Mouse (Mus musculus) heart, adult 10 weeks (tissue): ENCODE results near the gene Exosc5. TPM values are rescaled to one million over a fixed set of nuclear protein-coding genes. Genes with fewer than 3 reads are reported as not detected.

Experiments used
- polyA plus RNA-seq: library from polyadenylated mRNA; stranded (reverse); fragments of 350-450 nt; fragmentation: Illumina TruSeq; extraction: RNeasy Lipid Tissue Mini Kit (QIAGEN cat#74804); gene quantifications from one replicate; pipeline ENCODE4 v1.2.3, GENCODE M21; 2014; ENCODE audit warnings: low read depth, low replicate concordance

Exosc5 gene
- polyA plus RNA-seq: 14.5 TPM

DNA sequence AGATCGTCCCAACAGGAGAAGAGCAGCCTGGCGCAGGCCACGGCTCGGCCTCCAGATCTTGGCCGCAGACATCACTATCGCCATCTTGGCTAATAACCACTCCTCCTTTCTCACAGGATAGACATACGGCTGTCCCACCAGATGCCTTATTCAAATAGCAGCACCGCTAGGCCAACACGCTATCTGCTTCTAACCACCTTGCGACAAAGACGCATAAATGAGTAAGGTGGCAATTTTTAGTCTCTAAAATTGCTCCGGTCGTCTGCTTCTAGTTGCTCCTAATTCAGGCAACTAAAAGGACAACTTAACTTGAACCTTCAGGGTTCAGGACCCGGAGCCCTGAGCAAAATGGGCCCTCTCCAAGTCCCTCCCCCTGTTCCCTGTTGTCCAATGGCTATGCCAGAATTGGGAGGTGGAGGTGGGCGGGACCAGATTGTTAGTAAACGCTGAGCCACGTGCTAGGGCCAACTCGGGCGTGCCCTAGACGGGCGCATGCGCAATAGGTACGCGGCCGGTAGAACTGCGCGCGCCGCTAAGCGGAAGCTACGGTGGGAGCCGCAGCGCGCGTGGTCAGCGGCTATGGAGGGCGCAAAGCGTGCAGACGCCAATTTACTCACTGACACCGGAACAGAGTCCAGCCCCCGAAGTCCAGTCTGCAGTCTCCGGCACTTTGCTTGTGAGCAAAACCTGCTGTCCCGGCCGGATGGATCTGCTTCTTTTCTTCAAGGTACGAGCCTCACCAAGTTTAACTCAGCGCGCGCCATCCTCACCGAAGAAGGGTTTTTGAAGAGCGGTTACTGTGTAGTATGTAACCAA is at the start of gene Exosc5, which contains the start of gene Bckdha:
Gene Exosc5, plus strand, starts transcription at position 508 of the 816 bp plus-strand sequence.
Gene Bckdha, minus strand, starts transcription at position 325 of the 816 bp plus-strand sequence.

DNA sequence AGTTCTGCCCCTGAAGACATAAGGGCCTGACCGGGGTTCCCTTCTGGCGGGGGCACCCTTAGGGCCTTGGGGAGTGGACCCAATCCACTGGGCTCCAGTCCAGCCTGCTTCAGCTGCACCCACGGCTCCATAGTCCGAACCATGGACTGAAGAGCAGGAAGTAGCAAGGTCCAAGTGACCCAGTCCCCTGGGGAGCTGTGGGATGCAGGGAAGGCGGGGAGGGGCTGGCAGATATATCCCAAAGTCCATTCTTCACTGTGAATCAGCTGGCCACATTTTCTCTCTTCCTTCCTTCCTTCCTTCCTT is 43.3 kb upstream of the Exosc5 start, which contains the start of gene Erich4:
Gene Erich4, minus strand, starts transcription at position 187 of the 306 bp plus-strand sequence.

DNA sequence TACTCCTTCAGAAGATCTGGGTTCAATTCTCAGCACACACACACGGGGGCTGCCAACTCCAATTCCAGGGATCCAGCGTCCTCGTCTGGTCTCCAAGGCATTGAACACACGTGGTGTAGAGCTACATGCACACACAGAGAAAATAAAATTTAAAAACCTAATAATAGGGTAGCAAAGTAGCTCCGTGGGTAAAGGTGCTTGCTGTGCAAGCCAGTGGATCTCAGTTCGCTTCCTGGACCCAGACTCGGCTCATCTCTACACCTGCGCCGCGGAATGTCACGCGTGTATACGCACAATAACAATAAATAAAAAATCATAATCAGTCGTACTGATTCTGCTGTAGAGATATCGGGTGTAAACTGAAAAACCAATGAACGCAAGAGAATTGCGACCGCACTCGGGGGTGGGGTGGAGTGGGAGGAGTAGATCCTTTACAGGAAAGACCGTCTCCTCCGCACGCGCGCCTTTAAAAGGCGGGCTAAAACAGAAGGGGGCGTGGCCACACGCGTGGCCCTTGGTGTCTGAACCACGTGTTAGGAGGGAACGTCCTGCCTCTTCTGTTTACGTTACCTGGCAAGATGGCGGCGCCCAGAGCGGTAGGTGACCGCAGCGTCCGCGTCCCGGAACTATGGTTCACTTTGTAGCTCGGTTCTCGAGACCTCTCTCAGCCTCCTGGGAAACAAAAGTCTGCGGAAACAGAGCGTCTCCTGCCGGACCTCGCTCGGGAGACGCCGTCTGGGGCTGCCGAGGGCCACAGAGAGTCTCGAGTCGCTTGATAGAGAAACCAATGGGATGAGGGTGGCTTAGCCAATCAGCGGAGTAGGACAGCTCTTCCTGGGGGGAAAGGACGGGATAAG is 39.9 kb upstream of the Exosc5 start, which contains the start of gene Dmac2:
Gene Dmac2, plus strand, starts transcription at position 550 of the 857 bp plus-strand sequence.

DNA sequence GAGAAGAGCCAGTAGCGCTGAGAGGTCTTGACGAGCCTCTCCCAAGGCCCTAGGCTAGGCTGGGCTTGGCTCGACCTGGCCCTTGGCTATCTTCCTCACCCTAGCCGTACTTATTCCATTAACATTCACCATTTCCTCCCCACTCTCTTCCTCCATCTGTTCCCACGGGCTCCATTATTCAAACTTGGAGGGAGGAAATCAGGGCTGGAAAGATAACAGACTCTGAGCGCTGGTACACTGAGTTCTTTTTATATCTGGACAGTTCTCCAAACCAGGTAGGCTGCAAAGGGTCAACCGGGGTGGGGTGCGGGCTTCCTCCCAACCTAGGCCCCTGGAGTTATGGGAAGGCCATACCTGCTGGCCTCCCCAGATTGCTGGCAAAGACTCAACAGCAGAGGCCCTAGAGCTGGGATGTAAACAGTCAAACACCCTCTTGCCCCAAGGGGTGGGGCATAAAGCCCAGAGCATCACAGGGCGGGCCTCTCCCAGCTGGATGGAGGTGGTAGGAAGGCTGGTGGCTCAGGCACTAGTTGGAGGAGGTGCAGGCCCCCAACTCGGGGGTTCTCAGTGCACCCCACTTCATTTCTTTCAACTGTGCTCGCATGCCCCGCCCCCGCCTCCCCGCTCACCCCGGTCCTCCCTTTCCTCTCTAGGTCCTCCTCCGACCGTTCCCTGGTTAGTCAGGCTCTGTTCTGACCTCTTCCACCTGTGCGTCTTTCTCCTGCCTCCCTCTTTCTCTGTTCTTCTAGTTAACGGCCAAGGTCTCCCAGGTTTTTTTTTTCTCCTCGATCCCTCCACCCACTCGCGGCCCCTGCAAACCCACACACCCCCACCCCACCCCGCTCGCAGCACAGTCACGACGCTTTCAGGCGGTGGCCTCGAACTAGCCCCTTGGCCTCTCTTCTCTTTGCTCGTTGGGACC is 32.2 kb upstream of the Exosc5 start, which contains the start of gene B3gnt8:
Gene B3gnt8, plus strand, starts transcription at position 146 of the 922 bp plus-strand sequence.

GRCm38 (mm10) chr7:25674719-25675300 is 15.8 kb downstream of the Exosc5 start, which contains the start of gene Tmem91:
TSS of gene Tmem91 (minus strand) at chr7:25675166.

GRCm38 (mm10) chr7:25680514-25681258 is 21.7 kb downstream of the Exosc5 start, which contains the start of gene B9d2:
TSS of gene B9d2 (plus strand) at chr7:25680780.

DNA sequence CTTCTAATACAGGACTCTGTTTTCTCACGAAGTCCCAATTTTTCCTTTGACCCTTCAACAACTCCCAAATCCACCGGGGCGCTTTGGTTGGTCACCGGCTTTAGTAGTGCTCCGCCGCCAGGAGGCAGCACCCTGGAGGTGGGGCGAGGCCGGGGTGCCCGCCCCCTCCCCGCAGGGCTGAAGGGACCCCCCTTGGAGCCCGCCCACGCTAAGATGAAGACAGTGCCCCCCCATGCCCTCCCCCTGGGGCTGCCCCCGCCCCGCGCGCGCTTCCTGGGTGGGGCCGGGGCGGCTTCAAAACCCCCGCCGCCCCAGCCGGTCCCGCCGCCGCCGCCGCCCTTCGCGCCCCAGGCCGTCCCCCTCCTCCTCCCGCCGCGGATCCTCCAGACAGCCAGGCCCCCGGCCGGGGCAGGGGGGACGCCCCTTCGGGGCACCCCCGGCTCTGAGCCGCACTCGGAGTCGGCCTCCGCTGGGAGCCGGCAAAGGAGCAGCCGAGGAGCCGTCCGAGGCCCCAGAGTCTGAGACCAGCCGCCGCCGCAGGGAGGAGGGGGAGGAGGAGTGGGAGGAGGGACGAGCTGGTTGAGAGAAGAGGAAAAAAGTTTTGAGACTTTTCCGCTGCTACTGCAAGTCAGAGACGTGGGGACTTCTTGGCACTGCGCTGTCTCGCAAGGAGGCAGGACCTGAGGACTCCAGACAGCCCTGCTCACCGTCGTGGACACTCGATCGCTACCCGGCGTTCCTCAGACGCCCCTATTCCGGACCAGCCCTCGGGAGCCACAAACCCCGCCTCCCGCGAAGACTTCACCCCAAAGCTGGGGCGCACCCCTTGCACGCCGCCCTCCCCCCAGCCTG is 27.9 kb downstream of the Exosc5 start, which contains the start of gene Tgfb1:
Gene Tgfb1, plus strand, starts transcription at position 323 of the 852 bp plus-strand sequence.

DNA sequence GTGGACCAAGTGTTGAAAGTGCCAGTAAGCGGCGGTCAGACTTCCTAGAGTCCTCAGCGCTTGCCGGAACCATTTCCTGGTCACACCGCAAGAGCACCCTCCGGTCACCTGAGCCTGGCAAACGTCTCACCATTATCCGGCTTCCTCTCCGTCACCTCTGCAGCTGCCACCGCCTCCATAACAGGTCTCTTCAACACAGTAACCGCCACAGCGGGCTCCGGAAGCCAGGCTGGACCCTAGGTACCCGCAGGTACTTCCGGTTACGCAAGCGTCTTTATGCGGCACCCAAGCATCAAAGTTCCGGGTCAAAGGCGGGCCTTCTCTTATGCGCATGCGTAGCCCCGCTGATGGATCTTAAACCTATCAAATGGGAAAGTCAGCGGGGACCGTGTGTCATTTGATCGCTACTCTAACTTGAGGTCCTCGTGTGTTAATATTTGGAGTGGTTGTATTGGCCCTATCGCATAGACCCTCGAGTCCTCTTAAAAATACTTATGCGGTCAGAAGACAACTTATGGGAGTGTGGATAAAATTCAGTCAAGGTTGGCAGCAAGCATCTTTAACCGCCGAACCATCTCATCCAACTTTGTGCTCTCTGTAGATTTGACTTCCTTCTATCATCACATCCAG is 59.9 kb downstream of the Exosc5 start, which contains the start of gene Ccdc97:
Gene Ccdc97, minus strand, starts transcription at position 301 of the 630 bp plus-strand sequence.

Other genes starting within 250 kb of the Exosc5 start
- gene Cxcl17, start 246.3 kb upstream of the Exosc5 start, polyA plus RNA-seq: not detected
- gene Ceacam1, start 181.6 kb upstream of the Exosc5 start, polyA plus RNA-seq: 17.6 TPM
- gene Ceacam2, start 119.3 kb upstream of the Exosc5 start, polyA plus RNA-seq: 0.58 TPM
- gene Erich4, start 43.3 kb upstream of the Exosc5 start, polyA plus RNA-seq: not detected
- gene Dmac2, start 39.8 kb upstream of the Exosc5 start, polyA plus RNA-seq: 79.6 TPM
- 3.3 TPM for gene B3gnt8, start 32.5 kb upstream of the Exosc5 start, polyA plus RNA-seq
- gene Bckdha, start 183 bp upstream of the Exosc5 start, polyA plus RNA-seq: 283 TPM
- not detected for gene Tmem91, start 16.0 kb downstream of the Exosc5 start, polyA plus RNA-seq
- gene B9d2, start 21.6 kb downstream of the Exosc5 start, polyA plus RNA-seq: 19.8 TPM
- gene Tgfb1, start 27.8 kb downstream of the Exosc5 start, polyA plus RNA-seq: 14.2 TPM
- gene Ccdc97, start 59.9 kb downstream of the Exosc5 start, polyA plus RNA-seq: 41.6 TPM
- 43.9 TPM for gene Hnrnpul1, start 95.6 kb downstream of the Exosc5 start, polyA plus RNA-seq
- 58.4 TPM for gene Axl, start 129.5 kb downstream of the Exosc5 start, polyA plus RNA-seq
- gene Cyp2s1, start 157.7 kb downstream of the Exosc5 start, polyA plus RNA-seq: 4.8 TPM
- gene Cyp2b10, start 238.5 kb downstream of the Exosc5 start, polyA plus RNA-seq: 0.92 TPM